Mouse (Mus musculus) megakaryocyte, embryonic 14.5 days (primary cell): ENCODE results near the gene Dab1.

ENCODE experiments used
- FLI1 ChIP-seq: IDR thresholded peaks from 2 replicates; pipeline ENCODE4 v1.6.1; 2012; ENCODE audit warnings: low read length, inconsistent platforms, mixed read lengths
- GATA1 ChIP-seq: IDR thresholded peaks from 3 replicates; pipeline ENCODE4 v1.6.1; 2012; ENCODE audit warnings: mixed read lengths, low read length, inconsistent platforms, borderline replicate concordance

DNA sequence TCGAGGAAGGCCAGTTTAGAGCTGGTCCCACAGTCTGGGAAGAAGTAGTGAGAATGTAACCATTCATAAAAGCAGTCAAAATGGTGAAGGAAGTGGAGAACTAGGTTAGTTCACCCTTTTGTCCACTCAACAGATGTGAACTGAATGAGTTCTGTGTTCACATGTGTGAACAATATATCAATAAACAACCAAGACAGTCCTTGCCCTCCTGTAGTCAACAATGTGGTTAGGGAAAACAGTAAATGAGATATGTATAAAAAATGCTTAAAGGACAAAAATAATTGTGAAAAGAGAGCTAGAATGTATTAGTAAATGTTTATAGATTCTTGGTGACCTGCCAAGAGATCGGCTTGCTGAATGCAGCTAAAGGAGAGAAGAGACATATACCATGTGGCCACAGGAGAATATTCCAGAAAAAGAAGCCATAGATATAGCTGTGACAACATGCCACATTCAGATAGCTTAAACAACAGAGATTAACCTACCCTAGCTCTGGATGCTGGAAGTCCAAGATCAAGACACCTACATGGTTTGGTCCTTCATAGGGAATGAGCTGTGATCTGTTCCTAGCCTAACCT is 406.0 kb downstream of the Dab1 start:
- no peak for TF ChIP-seq FLI1
- TF ChIP-seq GATA1, result no peak
